Mouse (Mus musculus) G1E (cell line): ENCODE results near the gene Commd3. TPM values are rescaled to one million over a fixed set of nuclear protein-coding genes. Genes with fewer than 3 reads are reported as not detected.

Experiments used
- ATAC-seq: 2 replicates; pipeline ENCODE4 v1.8.0; 2016; ENCODE audit warnings: mild to moderate bottlenecking; ENCODE audit not compliant: insufficient number of reproducible peaks, poor library complexity, low FRiP score, severe bottlenecking; ENCODE audit errors: extremely low read depth
- DNase-seq: peaks from one replicate; pipeline ENCODE4 v3.0.0; 2012; ENCODE audit warnings: low spot score
- H3K27me3 ChIP-seq: 2 replicates; pipeline ENCODE4 v1.6.1; 2012; ENCODE audit warnings: mild to moderate bottlenecking, low read length, inconsistent platforms; ENCODE audit not compliant: insufficient read depth
- H3K36me3 ChIP-seq: replicated peaks from 2 replicates; pipeline ENCODE3; 2012; ENCODE audit warnings: mild to moderate bottlenecking, inconsistent platforms
- H3K4me1 ChIP-seq: 2 replicates; pipeline ENCODE4 v1.6.1; 2012; ENCODE audit warnings: low read depth, low read length, inconsistent platforms, mixed read lengths; ENCODE audit not compliant: insufficient read depth
- H3K4me3 ChIP-seq: 2 replicates; pipeline ENCODE4 v1.5.1; 2012; ENCODE audit warnings: low read depth, mild to moderate bottlenecking, inconsistent platforms, low read length, moderate library complexity, mixed read lengths
- H3K9me3 ChIP-seq: replicated peaks from 2 replicates; pipeline ENCODE4 v1.6.1; 2012; ENCODE audit warnings: inconsistent platforms
- CTCF ChIP-seq: IDR thresholded peaks from 2 replicates; pipeline ENCODE4 v1.5.1; 2012; ENCODE audit warnings: low read depth, low read length, inconsistent platforms, mixed read lengths
- GATA1 ChIP-seq: IDR thresholded peaks from 2 replicates; pipeline ENCODE4 v1.6.1; 2012; ENCODE audit warnings: borderline replicate concordance, low read length, inconsistent platforms, mixed read lengths
- GATA2 ChIP-seq: IDR thresholded peaks from 2 replicates; pipeline ENCODE4 v1.6.1; 2012; ENCODE audit warnings: low read depth, low read length, inconsistent platforms, borderline replicate concordance
- POLR2AphosphoS5 ChIP-seq: IDR thresholded peaks from 2 replicates; pipeline ENCODE4 v1.6.1; 2012; ENCODE audit warnings: low read depth, low read length, inconsistent platforms; ENCODE audit not compliant: insufficient replicate concordance
- TAL1 ChIP-seq: conservative IDR thresholded peaks from 2 replicates; pipeline ENCODE4 v1.6.1; 2012; ENCODE audit warnings: low read depth, low read length, inconsistent platforms, mixed read lengths
- polyA plus RNA-seq: library from polyadenylated mRNA; stranded (reverse); fragments of >175 nt; gene quantifications from 2 replicates; pipeline ENCODE4 v1.2.3, GENCODE M21; 2012
- total RNA-seq, 2 experiments: library from RNA; stranded (forward) in 1 of 2; stranded (reverse) in 1 of 2; fragments of 200-1000 nt in 1 of 2; fragments of >200 nt in 1 of 2; fragmentation: Nextera tagmentation in 1 of 2; gene quantifications; 2 replicates each; pipeline ENCODE4 v1.2.3; 2014 to 2017

The Commd3 gene
- total and polyA plus RNA-seq, 3 experiments = 247 to 370 (median 271) TPM

DNA sequence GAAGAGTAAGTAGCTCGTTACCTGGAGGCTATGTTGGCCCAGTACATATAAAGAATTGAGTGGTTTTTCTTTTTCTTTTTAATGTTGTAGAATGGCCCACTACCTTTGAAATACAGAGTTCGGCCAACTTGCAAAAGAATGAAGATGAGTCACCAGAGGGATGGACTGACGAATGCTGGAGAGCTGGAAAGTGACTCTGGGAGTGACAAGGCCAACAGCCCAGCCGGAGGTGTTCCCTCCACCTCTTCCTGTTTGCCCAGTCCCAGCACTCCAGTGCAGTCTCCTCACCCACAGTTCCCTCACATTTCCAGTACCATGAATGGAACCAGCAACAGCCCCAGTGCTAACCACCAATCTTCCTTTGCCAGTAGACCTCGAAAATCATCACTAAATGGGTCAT, 11.9 kb downstream of the Commd3 start:
- H3K36me3 ChIP-seq = peaks cover 25% of the 10 kb centered on the region
- H3K4me1 ChIP-seq = peaks cover 28% of the 10 kb centered on the region
- no peak overlapping the region for H3K4me3 ChIP-seq
- TF ChIP-seq POLR2AphosphoS5 (no peak), CTCF (no peak), TAL1 (no peak), GATA2 (no peak), GATA1 (no peak)
- peaks cover 7% of the 10 kb centered on the region for H3K27me3 ChIP-seq
- peaks cover 6% of the 10 kb centered on the region for H3K9me3 ChIP-seq
- ATAC-seq (no peak), DNase-seq (no peak)

DNA sequence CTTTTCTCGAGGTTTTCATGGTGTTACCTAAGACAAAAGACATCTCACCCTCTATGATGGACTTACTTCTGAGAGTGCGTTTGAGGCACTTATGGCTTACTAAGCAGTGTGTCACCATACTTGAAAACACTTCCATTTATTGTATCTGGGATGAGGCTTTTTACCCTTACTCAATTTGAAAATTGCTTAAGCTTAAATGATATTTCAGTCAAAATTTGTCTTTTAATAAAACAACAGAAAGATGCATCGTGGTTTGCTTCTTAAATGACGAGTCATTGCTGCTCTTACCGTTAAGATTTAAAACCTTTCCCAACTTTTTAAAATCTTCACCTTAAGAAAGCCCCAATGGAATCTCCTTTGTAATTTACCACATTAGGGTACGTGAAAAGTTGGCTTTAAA, 14.2 kb downstream of the Commd3 start:
- DNase-seq (no peak), ATAC-seq (no peak)
- H3K4me3 ChIP-seq = no peak overlapping the region
- H3K4me1 ChIP-seq = peaks cover 27% of the 10 kb centered on the region
- H3K9me3 ChIP-seq = peaks cover 6% of the 10 kb centered on the region
- peaks cover 30% of the 10 kb centered on the region for H3K27me3 ChIP-seq
- TF ChIP-seq CTCF (no peak), GATA1 (no peak), POLR2AphosphoS5 (no peak), TAL1 (no peak), GATA2 (no peak)
- peaks cover 20% of the 10 kb centered on the region for H3K36me3 ChIP-seq

DNA sequence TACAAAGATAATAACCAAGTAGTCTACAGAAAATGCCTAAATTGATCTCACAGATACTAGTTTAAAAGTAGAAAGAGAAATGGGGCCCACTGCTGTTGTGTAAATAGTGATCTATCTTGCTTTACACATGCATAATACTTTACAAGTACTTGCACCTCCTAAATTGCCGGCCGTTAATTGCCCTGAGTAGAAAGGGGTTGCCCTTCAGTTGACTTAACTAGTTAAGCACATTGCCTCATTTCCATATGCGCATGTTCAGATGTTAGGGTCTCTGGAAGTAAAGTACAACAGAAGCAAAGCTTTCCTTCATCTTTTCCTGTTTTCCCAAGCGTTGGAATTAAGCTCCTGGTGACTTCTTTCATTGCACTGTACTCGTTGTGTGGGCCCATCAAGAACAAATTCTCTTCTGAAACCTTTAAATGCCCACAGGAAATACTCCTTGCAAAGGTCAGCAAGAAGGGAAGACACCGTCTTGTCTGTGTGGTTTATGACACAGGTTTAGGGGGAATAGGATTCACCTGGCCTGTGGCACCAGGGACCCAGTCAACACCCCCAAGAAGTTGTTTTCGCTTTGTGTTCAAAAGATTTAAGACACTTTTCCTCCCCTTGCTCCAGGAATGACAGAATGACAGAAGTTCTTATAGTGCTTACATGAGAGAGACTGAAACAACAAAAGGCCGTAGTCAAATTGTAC, 14.8 kb downstream of the Commd3 start:
- Histone ChIP-seq H3K27me3 (peaks cover 34% of the 10 kb centered on the region), H3K4me1 (peaks cover 24% of the 10 kb centered on the region), H3K4me3 (no peak overlapping the region), H3K36me3 (peaks cover 17% of the 10 kb centered on the region), H3K9me3 (peaks cover 6% of the 10 kb centered on the region)
- DNase-seq = no peak
- no peak for TF ChIP-seq GATA1
- TF ChIP-seq GATA2 = no peak
- no peak for TF ChIP-seq TAL1
- TF ChIP-seq CTCF = no peak
- TF ChIP-seq POLR2AphosphoS5 = no peak
- no peak for ATAC-seq

DNA sequence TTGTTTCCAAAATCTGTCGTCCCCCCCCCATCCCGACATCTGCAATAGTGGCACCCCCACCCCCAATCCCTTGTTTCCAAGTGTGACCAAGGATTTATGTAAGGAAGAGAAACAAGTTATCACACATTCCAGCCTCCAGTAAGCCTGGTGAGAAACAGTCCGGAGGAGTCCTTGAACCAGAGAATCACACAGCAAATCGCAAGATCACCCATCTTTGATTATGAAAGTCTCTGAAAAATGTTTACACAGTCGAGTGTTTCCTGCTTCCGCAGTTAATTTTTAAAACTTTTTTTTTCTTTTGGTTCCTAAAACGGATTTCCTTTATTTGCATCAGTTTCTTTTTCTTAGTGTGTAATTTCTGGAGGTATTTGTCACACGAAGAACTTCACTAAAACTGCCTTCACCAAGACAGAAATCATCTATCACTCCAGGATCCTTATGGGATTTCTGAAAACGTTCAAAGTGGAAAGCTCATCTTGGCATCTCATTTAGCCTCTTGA, 15.5 kb downstream of the Commd3 start:
- Histone ChIP-seq H3K9me3 (peaks cover 6% of the 10 kb centered on the region), H3K27me3 (peaks cover 41% of the 10 kb centered on the region), H3K4me1 (peaks cover 27% of the 10 kb centered on the region), H3K4me3 (no peak overlapping the region), H3K36me3 (peaks cover 10% of the 10 kb centered on the region)
- ATAC-seq (no peak), DNase-seq (no peak)
- no peak for TF ChIP-seq TAL1
- no peak for TF ChIP-seq POLR2AphosphoS5
- TF ChIP-seq GATA2 = no peak
- TF ChIP-seq GATA1 = no peak
- no peak for TF ChIP-seq CTCF

DNA sequence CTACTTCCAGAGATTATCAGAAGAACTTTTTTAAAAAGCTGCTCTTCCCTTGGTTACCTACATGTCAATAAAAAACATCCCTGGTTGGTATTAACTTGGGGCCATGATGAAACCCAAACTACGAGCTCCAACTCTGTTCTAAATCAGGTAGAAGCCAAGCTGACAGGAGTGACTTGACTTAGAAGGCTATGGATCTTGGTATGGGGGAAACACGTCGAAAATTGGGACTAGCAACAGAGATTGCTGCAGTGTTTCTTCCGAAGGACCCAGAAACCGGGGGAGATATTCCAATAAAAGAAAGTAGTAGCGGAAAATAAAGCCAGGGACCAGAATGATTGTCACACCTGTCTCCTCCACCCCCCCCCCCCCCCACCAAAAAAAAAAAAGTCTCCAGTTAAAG, 16.1 kb downstream of the Commd3 start:
- ATAC-seq = no peak
- Histone ChIP-seq H3K4me3 (no peak overlapping the region), H3K36me3 (peaks cover 6% of the 10 kb centered on the region), H3K4me1 (peaks cover 32% of the 10 kb centered on the region), H3K27me3 (peaks cover 41% of the 10 kb centered on the region), H3K9me3 (peaks cover 6% of the 10 kb centered on the region)
- DNase-seq = no peak
- TF ChIP-seq TAL1 (no peak), CTCF (no peak), GATA2 (no peak), GATA1 (no peak), POLR2AphosphoS5 (no peak)

DNA sequence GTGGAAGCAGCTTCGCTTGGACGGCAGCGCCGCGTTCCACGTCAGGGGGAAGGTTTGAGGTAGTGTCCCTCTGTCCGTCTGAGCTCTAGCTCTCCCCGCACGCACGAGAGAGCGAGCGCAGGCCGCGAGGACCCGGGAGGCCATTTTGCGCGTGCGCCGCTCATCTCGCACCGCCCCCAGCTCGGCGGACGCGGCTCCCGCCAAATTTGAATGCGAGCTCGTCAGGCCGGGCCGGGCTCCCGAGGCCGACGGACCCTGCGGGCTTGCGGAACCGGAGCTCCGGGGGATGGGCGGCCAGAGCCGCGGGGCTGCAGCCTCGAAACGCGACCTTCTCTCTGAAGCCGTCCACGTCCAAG, 16.5 kb downstream of the Commd3 start:
- H3K9me3 ChIP-seq = peaks cover 6% of the 10 kb centered on the region
- ATAC-seq = no peak
- TF ChIP-seq CTCF (no peak), TAL1 (no peak), POLR2AphosphoS5 (no peak), GATA1 (no peak), GATA2 (no peak)
- H3K4me1 ChIP-seq = peaks cover 36% of the 10 kb centered on the region
- DNase-seq = no peak
- H3K4me3 ChIP-seq = peak overlapping the region; percentile 75; the same call in 1 of the 2 replicates
- peaks cover 41% of the 10 kb centered on the region for H3K27me3 ChIP-seq
- peaks cover 6% of the 10 kb centered on the region for H3K36me3 ChIP-seq
